In genomic region chr3:119782946-119783701, GRCm38 (mm10) we compare ENCODE assay signal across 8 mouse cellular contexts. TPM values are rescaled to one million over a fixed set of nuclear protein-coding genes. Genes with fewer than 3 reads are reported as not detected.
DNase-seq lines count a peak whose midpoint lies in the region; ATAC-seq and TF ChIP-seq lines count a peak whose summit lies in the region.

No protein-coding gene starts in this region.

- peak overlapping the region; percentile 94 for H3K4me3 ChIP-seq in lung, embryonic 15.5 days
- H3K4me3 ChIP-seq in olfactory bulb, adult 2 months (ENCODE audit: insufficient read depth, low read depth, low read length) = peak overlapping the region; percentile 86
- H3K4me3 ChIP-seq in thymus, adult 2 months (ENCODE audit: control insufficient read depth, insufficient read depth, low read length) = peak overlapping the region; percentile 77

- peak; percentile 42; the same call in 1 of the 2 replicates for TF ChIP-seq POLR2A in olfactory bulb, adult 2 months (IDR thresholded peaks at IDR 0.05; ENCODE audit: insufficient read depth, low read depth, low read length)
- peak; percentile 35; the same call in 1 of the 2 replicates for TF ChIP-seq POLR2A in thymus, adult 2 months (IDR thresholded peaks at IDR 0.05; ENCODE audit: control insufficient read depth, extremely low read depth, insufficient read depth, low read length, poor library complexity)

- ATAC-seq in hematopoietic stem cell, adult 5-6 weeks (replicated peaks in 1 of 2; ENCODE audit: insufficient read depth in 1 of 2, low FRiP score in 2 of 2, low TSS enrichment in 1 of 2, low read depth in 1 of 2, poor library complexity in 2 of 2, severe bottlenecking in 2 of 2) = peak; percentile 55 to 69
- ATAC-seq in lung, embryonic 15.5 days (ENCODE audit: borderline replicate concordance, extremely low read depth, low FRiP score, low TSS enrichment) = peak; percentile 91

- H3K27ac ChIP-seq in lung, embryonic 15.5 days = peak overlapping the region; percentile 97
- peak overlapping the region; percentile 81 for H3K27ac ChIP-seq in olfactory bulb, adult 2 months (ENCODE audit: insufficient read depth, low read depth, low read length)
- H3K27ac ChIP-seq in thymus, adult 2 months (ENCODE audit: control insufficient read depth, insufficient read depth, low read length) = peak overlapping the region; percentile 38; the same call in 1 of the 2 replicates

- no peaks in the 10 kb centered on the region for H3K27me3 ChIP-seq in lung, embryonic 15.5 days
- H3K27me3 ChIP-seq in thymus, adult 2 months (ENCODE audit: control insufficient read depth, insufficient read depth, low read length) = no peaks in the 10 kb centered on the region

- H3K9ac ChIP-seq in lung, embryonic 15.5 days = peak overlapping the region; percentile 98

- H3K4me2 ChIP-seq in lung, embryonic 15.5 days = peak overlapping the region; percentile 67

- DNase-seq in MEL-GATA-1-ER (ENCODE audit: extremely low read depth, low read depth) = peak; percentile 35
- DNase-seq in cerebellum, adult 8-10 months = peak; percentile 89
- peak; percentile 75 for DNase-seq in forelimb bud, embryonic 11.5 days (ENCODE audit: low read depth, low spot score)
- DNase-seq in layer of hippocampus, adult 9-10 months (ENCODE audit: low spot score) = peak; percentile 57
- DNase-seq in thymus, adult 2 months = peak; percentile 89

- WGBS in lung, embryonic 15.5 days = under 1% methylated on average over 49 of the region's 89 CpGs
- WGBS in olfactory bulb, adult 2 months = 3% methylated on average over 74 of the region's 89 CpGs
- 3% methylated on average over 76 of the region's 89 CpGs for WGBS in thymus, adult 2 months

- H3K9me3 ChIP-seq in lung, embryonic 15.5 days = no peaks in the 10 kb centered on the region

- TF ChIP-seq CTCF in olfactory bulb, adult 2 months (IDR thresholded peaks at IDR 0.05; ENCODE audit: insufficient read depth, low read depth, low read length) = no peak
- TF ChIP-seq CTCF in thymus, adult 2 months (IDR thresholded peaks at IDR 0.05; ENCODE audit: borderline replicate concordance, control insufficient read depth, extremely low read depth, insufficient read depth, low read length, poor library complexity) = no peak

- H3K4me1 ChIP-seq in lung, embryonic 15.5 days = peaks cover 11% of the 10 kb centered on the region
- H3K4me1 ChIP-seq in olfactory bulb, adult 2 months (ENCODE audit: control insufficient read depth, insufficient read depth, low read length) = peaks cover 2% of the 10 kb centered on the region
- H3K4me1 ChIP-seq in thymus, adult 2 months (replicated peaks; ENCODE audit: control insufficient read depth, insufficient read depth, low read length) = no peaks in the 10 kb centered on the region; the same call in 1 of the 2 replicates

- H3K36me3 ChIP-seq in lung, embryonic 15.5 days = no peaks in the 10 kb centered on the region; the same call in 1 of the 2 replicates
- H3K36me3 ChIP-seq in thymus, adult 2 months (ENCODE audit: control insufficient read depth, insufficient read depth, low read length) = no peaks in the 10 kb centered on the region

RNA-seq across cellular contexts. Expression of gene Ptbp2, which starts 1.1 kb away (rescaled TPM):
- total RNA-seq in hematopoietic stem cell, adult 5-6 weeks (2017) = 112 and 119 TPM in 2 replicates
- polyA plus RNA-seq in lung, embryonic 15.5 days (2015; fragmentation: Nextera tagmentation; extraction: Ambion mirVana) = 57.1 and 58.1 TPM in 2 replicates
- polyA plus RNA-seq in olfactory bulb, adult 2 months (2012; ENCODE audit: insufficient read depth, insufficient read length, low replicate concordance, missing spikeins) = 151 TPM in 1 of 2 replicates, not detected in the other
- polyA plus RNA-seq in thymus, adult 2 months (2012; rRNA removed) = 16.7 and 18.8 TPM in 2 replicates

Comparison
In these comparisons a context has a peak if more than half of its experiments do, and no peak if none do; other contexts are left out.
1. Peak in every context shown above with its lines: DNase-seq, ATAC-seq, H3K4me3 ChIP-seq and H3K27ac ChIP-seq.
2. DNase-seq: peak in every context shown above with its lines; median percentile 89 in cerebellum, adult 8-10 months; 89 in thymus, adult 2 months; 75 in forelimb bud, embryonic 11.5 days; 57 in layer of hippocampus, adult 9-10 months; 35 in MEL-GATA-1-ER.
3. H3K27ac ChIP-seq: peak in every context shown above with its lines; median percentile 97 in lung, embryonic 15.5 days; 81 in olfactory bulb, adult 2 months; 38 in thymus, adult 2 months.